Mouse (Mus musculus) heart, postnatal 0 days (tissue): ENCODE measurements around the gene Fbxw13. TPM values are rescaled to one million over a fixed set of nuclear protein-coding genes. Genes with fewer than 3 reads are reported as not detected.
"Not testable (repeated sequence)": the region's sequence is repeated elsewhere in the genome, so short reads cannot be mapped to it uniquely, and the experiment has no call there.

Experiments
- ATAC-seq: fragments of 200-750 bp; cut with Nextera tagmentation; 2 replicates; pipeline ENCODE4 v1.8.0; 2017; ENCODE audit warnings: low read depth, moderate number of reproducible peaks, moderate library complexity; ENCODE audit not compliant: insufficient read depth
- DNase-seq: peaks from one replicate; pipeline ENCODE4 v3.0.0-alpha.2; 2016; ENCODE audit warnings: low spot score
- H3K27ac ChIP-seq: fragments of 300-500 bp; sonication (generic); 2 replicates; pipeline ENCODE4 v1.5.1; 2014; ENCODE audit warnings: low read depth, mild to moderate bottlenecking
- H3K27me3 ChIP-seq: fragments of 300-500 bp; sonication (generic); 2 replicates; pipeline ENCODE4 v1.6.1; 2014; ENCODE audit warnings: low read length, mixed read lengths; ENCODE audit not compliant: control insufficient read depth, insufficient read depth
- H3K36me3 ChIP-seq: fragments of 300-500 bp; sonication (generic); replicated peaks from 2 replicates; pipeline ENCODE4 v1.6.1; 2014; ENCODE audit warnings: low read length, mixed read lengths; ENCODE audit not compliant: control insufficient read depth, insufficient read depth
- H3K4me1 ChIP-seq: fragments of 300-500 bp; sonication (generic); 2 replicates; pipeline ENCODE4 v1.6.1; 2014; ENCODE audit warnings: antibody characterized with exemption; ENCODE audit not compliant: control insufficient read depth, insufficient read depth
- H3K4me2 ChIP-seq: fragments of 300-500 bp; sonication (generic); 2 replicates; pipeline ENCODE4 v1.6.1; 2014; ENCODE audit warnings: low read depth, mild to moderate bottlenecking, low read length, moderate library complexity
- H3K4me3 ChIP-seq: fragments of 300-500 bp; sonication (generic); 2 replicates; pipeline ENCODE4 v1.5.1; 2014; ENCODE audit warnings: low read depth, low read length
- H3K9ac ChIP-seq: fragments of 300-500 bp; sonication (generic); replicated peaks from 2 replicates; pipeline ENCODE4 v1.6.1; 2014; ENCODE audit warnings: low read depth, low read length, mixed read lengths
- H3K9me3 ChIP-seq: fragments of 300-500 bp; sonication (generic); replicated peaks from 2 replicates; pipeline ENCODE4 v1.6.1; 2016; ENCODE audit warnings: low read length; ENCODE audit not compliant: control insufficient read depth
- CTCF ChIP-seq: IDR thresholded peaks from 2 replicates; pipeline ENCODE4 v1.5.1; 2016; ENCODE audit warnings: antibody characterized with exemption, control low read depth, low read depth
- EP300 ChIP-seq: IDR thresholded peaks from 2 replicates; pipeline ENCODE4 v1.6.1; 2016; ENCODE audit warnings: antibody characterized with exemption, low read depth
- WGBS: fragments of 180-500 bp; shearing (Covaris S2); extraction: QIAGEN DNeasy Blood & Tissue Kit; methylation state at CpG from one replicate; pipeline ENCODE4 v1.1.7; 2014; 5-methylcytosine and 5-hydroxymethylcytosine counted together
- polyA plus RNA-seq: library from polyadenylated mRNA; unstranded; fragments of >200 nt; fragmentation: Nextera tagmentation; extraction: Ambion mirVana; gene quantifications from 2 replicates; pipeline ENCODE4 v1.2.1, GENCODE M21; 2015
- total RNA-seq: library from RNA; depleted of rRNA; stranded (reverse); fragments of >200 nt; gene quantifications from 2 replicates; pipeline ENCODE4 v1.2.3, GENCODE M21; 2014; ENCODE audit warnings: low replicate concordance; rRNA removed

Gene Fbxw13
- total RNA-seq (not detected in 2 replicates), polyA plus RNA-seq (not detected in 2 replicates)

DNA sequence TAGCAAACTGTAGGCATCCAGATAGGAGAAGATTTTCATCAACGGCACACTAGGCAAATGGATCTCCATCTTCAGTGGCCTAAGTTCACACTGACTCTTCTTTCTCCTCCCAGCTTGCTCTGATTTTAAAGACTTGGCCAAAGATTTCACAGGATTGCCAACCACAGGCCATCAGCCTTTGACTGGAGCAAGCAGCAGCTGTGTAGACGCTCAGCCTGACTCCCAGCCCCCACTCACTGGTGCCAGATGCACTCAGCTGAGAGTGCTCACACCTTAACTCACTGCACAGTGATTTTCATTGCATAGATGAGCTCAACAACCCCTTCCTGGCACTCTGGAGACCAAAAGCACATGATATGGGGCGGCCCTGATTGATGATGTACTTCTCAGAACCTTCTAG is at the start of gene Fbxw13:
Fbxw13 (minus strand) TSS at position 101 of the 400 bp plus-strand sequence.
- not testable (repeated sequence) for ATAC-seq, H3K4me1 ChIP-seq, H3K27me3 ChIP-seq, H3K36me3 ChIP-seq, H3K4me2 ChIP-seq, H3K4me3 ChIP-seq, H3K9ac ChIP-seq, DNase-seq, H3K9me3 ChIP-seq, H3K27ac ChIP-seq
- WGBS = 67% methylated on average over 3 of the region's 3 CpGs

DNA sequence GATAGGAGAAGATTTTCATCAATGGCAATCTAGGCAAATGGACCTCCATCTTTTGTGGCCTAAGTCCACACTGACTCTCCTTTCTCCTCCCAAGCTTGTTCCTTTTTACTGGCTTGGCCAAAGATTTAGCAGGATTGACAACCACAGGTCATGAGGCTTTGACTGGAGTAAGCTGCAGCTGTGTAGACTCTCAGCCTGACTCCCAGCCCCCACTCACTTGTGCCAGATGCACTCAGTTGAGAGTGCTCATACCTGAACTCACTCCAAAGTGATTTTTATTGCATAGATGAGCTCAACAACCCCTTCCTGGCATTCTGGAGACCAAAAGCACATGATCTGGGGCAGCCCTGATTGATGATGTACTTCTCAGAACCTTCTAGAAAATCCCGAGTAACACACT is 38.9 kb upstream of the Fbxw13 start, which contains the start of gene Fbxw20:
Fbxw20 (minus strand) TSS at position 101 of the 400 bp plus-strand sequence.
- Histone ChIP-seq H3K4me3 (no peak within 1 kb of the TSS), H3K4me2 (no peak within 1 kb of the TSS), H3K36me3 (no peaks in the 10 kb centered on the region), H3K4me1 (no peaks in the 10 kb centered on the region), H3K9me3 (no peaks in the 10 kb centered on the region), H3K27ac (no peak within 1 kb of the TSS), H3K9ac (no peak within 1 kb of the TSS), H3K27me3 (no peaks in the 10 kb centered on the region)
- ATAC-seq = no peak
- no peak for DNase-seq
- no peak for TF ChIP-seq CTCF
- no peak for TF ChIP-seq EP300
- 64% methylated on average over 1 of the region's 1 CpGs for WGBS

- no peaks in the 10 kb centered on the region for H3K27me3 ChIP-seq
- 0 out of 2 replicates have a peak, but pooled peaks cover 4% of the 10 kb centered on the region for H3K9me3 ChIP-seq
- H3K36me3 ChIP-seq = no peaks in the 10 kb centered on the region
- 56% methylated on average over 6 of the region's 6 CpGs for WGBS
- DNase-seq = no peak
- H3K9ac ChIP-seq = no peak overlapping the region
- H3K4me1 ChIP-seq = no peaks in the 10 kb centered on the region
- ATAC-seq = no peak
- H3K27ac ChIP-seq = no peak overlapping the region
- H3K4me3 ChIP-seq = no peak overlapping the region
- no peak for TF ChIP-seq EP300
- no peak for TF ChIP-seq CTCF
- H3K4me2 ChIP-seq = no peak overlapping the region
These were observed 22.7 kb upstream of the Fbxw13 start for GRCm38 (mm10) chr9:109218449-109218848.

DNA sequence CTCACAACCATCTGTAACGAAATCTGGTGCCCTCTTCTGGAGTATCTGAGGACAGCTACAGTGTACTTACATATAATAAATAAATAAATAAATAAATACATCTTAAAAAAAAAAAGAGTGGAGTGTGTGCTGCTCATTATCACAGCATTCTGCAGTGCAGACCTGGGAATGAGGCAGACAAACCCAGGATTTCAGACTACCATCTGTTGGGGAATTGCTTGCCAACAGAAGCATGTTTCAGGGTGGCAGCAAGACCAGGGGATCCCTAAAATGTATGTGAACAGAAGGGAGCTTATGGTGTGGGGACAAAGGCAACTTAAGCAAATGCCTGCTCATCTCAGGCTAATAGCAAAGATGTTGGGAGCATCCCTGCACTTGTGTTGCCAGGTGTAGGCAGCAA is 5.6 kb upstream of the Fbxw13 start:
- 54% methylated on average over 1 of the region's 1 CpGs for WGBS

DNA sequence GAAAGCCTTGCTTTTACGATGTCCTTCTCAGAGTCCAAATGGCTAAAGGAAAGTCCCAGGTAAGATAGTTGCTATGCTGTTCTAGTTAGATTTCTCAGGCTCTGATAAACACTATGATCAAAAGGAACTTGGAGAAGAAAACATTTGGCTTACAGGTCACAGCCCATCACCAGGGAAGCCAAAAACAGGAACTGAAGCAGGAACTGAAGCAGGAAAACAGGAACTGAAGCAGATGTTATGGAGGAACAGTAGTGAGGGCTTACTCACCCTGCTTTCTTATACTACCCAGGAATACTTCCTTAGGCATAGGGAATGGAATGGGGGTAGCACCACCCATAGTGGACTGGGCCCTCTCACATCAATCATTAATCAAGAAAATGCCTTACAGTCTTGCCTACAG is 4.6 kb upstream of the Fbxw13 start:
- Histone ChIP-seq H3K9me3 (no peaks in the 10 kb centered on the region), H3K27me3 (no peaks in the 10 kb centered on the region), H3K4me2 (no peak overlapping the region), H3K27ac (no peak overlapping the region), H3K4me3 (no peak overlapping the region), H3K9ac (no peak overlapping the region), H3K4me1 (no peaks in the 10 kb centered on the region), H3K36me3 (no peaks in the 10 kb centered on the region)
- no peak for ATAC-seq
- DNase-seq = no peak
- TF ChIP-seq EP300 (no peak), CTCF (no peak)
- 94% methylated on average over 1 of the region's 1 CpGs for WGBS

More for the DNA sequence above, 5.6 kb upstream of the Fbxw13 start:
- not testable (repeated sequence) for H3K4me3 ChIP-seq, H3K4me2 ChIP-seq, ATAC-seq, H3K9ac ChIP-seq, H3K36me3 ChIP-seq, H3K27ac ChIP-seq, DNase-seq, H3K27me3 ChIP-seq, H3K4me1 ChIP-seq, H3K9me3 ChIP-seq

DNA sequence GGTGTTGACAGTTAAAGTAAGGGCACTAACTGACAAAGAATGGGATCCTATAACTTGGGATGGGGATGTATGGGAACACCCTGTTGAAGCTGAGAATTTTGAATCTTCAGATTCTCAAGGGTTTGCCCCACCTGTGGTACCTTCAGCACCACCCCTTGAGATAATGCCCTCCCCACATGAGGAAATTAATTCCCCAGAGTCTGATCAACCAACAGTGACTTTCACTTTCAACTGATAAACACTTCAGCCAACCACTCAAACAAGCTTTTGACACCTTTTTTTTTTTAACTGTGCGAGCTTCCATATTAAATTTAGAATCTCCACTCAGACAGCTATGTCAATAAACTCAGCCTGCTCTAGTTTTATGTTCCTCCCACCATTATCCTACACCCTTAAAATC is 3.6 kb upstream of the Fbxw13 start:
- no peaks in the 10 kb centered on the region for H3K4me1 ChIP-seq
- no peaks in the 10 kb centered on the region for H3K27me3 ChIP-seq
- ATAC-seq = no peak
- H3K4me3 ChIP-seq = no peak overlapping the region
- no peak overlapping the region for H3K9ac ChIP-seq
- no peaks in the 10 kb centered on the region for H3K36me3 ChIP-seq
- TF ChIP-seq EP300 (no peak), CTCF (no peak)
- no peak overlapping the region for H3K27ac ChIP-seq
- H3K9me3 ChIP-seq = no peaks in the 10 kb centered on the region
- no peak for DNase-seq
- WGBS = 27% methylated on average over 1 of the region's 1 CpGs
- H3K4me2 ChIP-seq = no peak overlapping the region
